Comparison of ENCODE assay signal across 8 mouse cellular contexts in genomic region chr5:137381152-137381551, GRCm38 (mm10). TPM values are rescaled to one million over a fixed set of nuclear protein-coding genes. Genes with fewer than 3 reads are reported as not detected.
A peak's percentile ranks its signal among the peaks of the same experiment; 100 is the strongest.
DNase-seq lines count a peak whose midpoint lies in the region; ATAC-seq and TF ChIP-seq lines count a peak whose summit lies in the region.

No protein-coding gene starts in this region.

- TF ChIP-seq POLR2A in kidney, adult 2 months (IDR thresholded peaks at IDR 0.05; ENCODE audit: low read depth, low read length), result no peak

- H3K27ac ChIP-seq in kidney, adult 2 months (ENCODE audit: insufficient read depth, low read depth, low read length), result no peak overlapping the region
- no peak overlapping the region for H3K27ac ChIP-seq in kidney, embryonic 15.5 days
- H3K27ac ChIP-seq in liver, embryonic 13.5 days, result no peak overlapping the region

- H3K4me3 ChIP-seq in kidney, adult 2 months (ENCODE audit: insufficient read depth, low read depth, low read length), result no peak overlapping the region
- H3K4me3 ChIP-seq in kidney, embryonic 15.5 days (replicated peaks), result no peak overlapping the region
- H3K4me3 ChIP-seq in liver, embryonic 13.5 days (replicated peaks), result no peak overlapping the region

- no peaks in the 10 kb centered on the region for H3K27me3 ChIP-seq in kidney, adult 2 months (replicated peaks; ENCODE audit: control insufficient read depth, insufficient read depth, low read length)
- no peaks in the 10 kb centered on the region for H3K27me3 ChIP-seq in kidney, embryonic 15.5 days
- no peaks in the 10 kb centered on the region for H3K27me3 ChIP-seq in liver, embryonic 13.5 days

- H3K4me2 ChIP-seq in kidney, embryonic 15.5 days, result no peak overlapping the region
- no peak overlapping the region for H3K4me2 ChIP-seq in liver, embryonic 13.5 days

- peaks cover 3% of the 10 kb centered on the region; the same call in 1 of the 2 replicates for H3K4me1 ChIP-seq in kidney, adult 2 months (ENCODE audit: control insufficient read depth, insufficient read depth, low read length)
- peaks cover 23% of the 10 kb centered on the region for H3K4me1 ChIP-seq in kidney, embryonic 15.5 days
- no peaks in the 10 kb centered on the region for H3K4me1 ChIP-seq in liver, embryonic 13.5 days (replicated peaks)

- H3K36me3 ChIP-seq in kidney, adult 2 months (ENCODE audit: control insufficient read depth, insufficient read depth, low read length), result no peaks in the 10 kb centered on the region
- no peaks in the 10 kb centered on the region for H3K36me3 ChIP-seq in kidney, embryonic 15.5 days
- no peaks in the 10 kb centered on the region for H3K36me3 ChIP-seq in liver, embryonic 13.5 days

- peak; percentile 83 for TF ChIP-seq CTCF in kidney, adult 2 months (conservative IDR thresholded peaks at IDR 0.05; ENCODE audit: insufficient read depth, insufficient read length, low read depth, low read length)

- no peaks in the 10 kb centered on the region for H3K9me3 ChIP-seq in kidney, embryonic 15.5 days (replicated peaks)
- H3K9me3 ChIP-seq in liver, embryonic 13.5 days (replicated peaks), result no peaks in the 10 kb centered on the region

- peak; percentile 82 for DNase-seq in kidney, adult 2 months
- DNase-seq in MN1 (ENCODE audit: low spot score), result peak; percentile 65
- peak; percentile 55 for DNase-seq in cerebellum, adult 9-10 months
- peak; percentile 67 to 75 for DNase-seq in heart, postnatal 14 days
- DNase-seq in liver, embryonic 13.5 days, result peak; percentile 40
- DNase-seq in right cerebral cortex, postnatal 36 days (ENCODE audit: low spot score in 2 of 2), result peak; percentile 11 to 19
- DNase-seq in urinary bladder, postnatal 4 days (ENCODE audit: low spot score in 2 of 2), result no peak

- intact Hi-C loops in heart, postnatal 14 days (cut with DNase I), result no loop called here

- H3K9ac ChIP-seq in kidney, embryonic 15.5 days, result no peak overlapping the region
- H3K9ac ChIP-seq in liver, embryonic 13.5 days, result no peak overlapping the region

- no peak for ATAC-seq in kidney, embryonic 15.5 days (replicated peaks; ENCODE audit: low FRiP score)
- no peak for ATAC-seq in liver, embryonic 13.5 days (ENCODE audit: low read depth)

- WGBS in kidney, adult 2 months, result 57% methylated on average over 4 of the region's 4 CpGs
- WGBS in kidney, embryonic 15.5 days, result 60% methylated on average over 4 of the region's 4 CpGs
- 43% methylated on average over 4 of the region's 4 CpGs for WGBS in liver, embryonic 13.5 days (ENCODE audit: insufficient replicate concordance)

RNA-seq across cellular contexts. Expression of gene Ephb4, which starts 31.2 kb away (rescaled TPM):
- polyA plus RNA-seq in kidney, adult 2 months (2012; rRNA removed), result 49.1 and 53.3 TPM in 2 replicates
- polyA plus RNA-seq in kidney, embryonic 15.5 days (2015; fragmentation: Nextera tagmentation; extraction: Ambion mirVana), result 49.1 and 54.9 TPM in 2 replicates
- total RNA-seq in heart, postnatal 14 days (2021), result 10 to 100 TPM; 77.5 to 83.7 TPM
- 5.6 and 8.1 TPM in 2 replicates for polyA plus RNA-seq in liver, embryonic 13.5 days (2015; fragmentation: Nextera tagmentation; extraction: Ambion mirVana)

RNA-seq across cellular contexts. Expression of gene Slc12a9, which starts 47.8 kb away (rescaled TPM):
- 21.6 and 25.9 TPM in 2 replicates for polyA plus RNA-seq in kidney, adult 2 months (2012; rRNA removed)
- polyA plus RNA-seq in kidney, embryonic 15.5 days (2015; fragmentation: Nextera tagmentation; extraction: Ambion mirVana), result 14.2 and 16.0 TPM in 2 replicates
- total RNA-seq in heart, postnatal 14 days (2021), result 1 to 10 TPM; 3.8 to 5.4 TPM
- 2.8 and 3.2 TPM in 2 replicates for polyA plus RNA-seq in liver, embryonic 13.5 days (2015; fragmentation: Nextera tagmentation; extraction: Ambion mirVana)

Comparison
In these comparisons a context has a peak if more than half of its experiments do, and no peak if none do; other contexts are left out.
1. DNase-seq: peak in kidney, adult 2 months (single experiment), MN1 (single experiment), cerebellum, adult 9-10 months (single experiment), heart, postnatal 14 days (2 of 2), liver, embryonic 13.5 days (single experiment) and right cerebral cortex, postnatal 36 days (2 of 2); none in urinary bladder, postnatal 4 days (0 of 2).